Mouse (Mus musculus): Measurements from ENCODE around the gene Ap2a1. TPM values are rescaled to one million over a fixed set of nuclear protein-coding genes. Genes with fewer than 3 reads are reported as not detected.

Gene Ap2a1
- total RNA-seq, 1 experiment from 2014 or later = 115 TPM

- DNase-seq = no peak
These were observed 64.4 kb downstream of the Ap2a1 start for GRCm38 (mm10) chr7:44864595-44865542.

GRCm38 (mm10) chr7:44863982-44864494 lies 65.3 kb downstream of the Ap2a1 start:
- DNase-seq = no peak

- no peak for DNase-seq
These were observed 66.1 kb downstream of the Ap2a1 start for GRCm38 (mm10) chr7:44863210-44863609.

GRCm38 (mm10) chr7:44862434-44862833 lies 66.9 kb downstream of the Ap2a1 start:
- peak; percentile 28 for DNase-seq

GRCm38 (mm10) chr7:44861429-44861816 lies 67.9 kb downstream of the Ap2a1 start:
- DNase-seq = no peak

GRCm38 (mm10) chr7:44860576-44861428 lies 68.5 kb downstream of the Ap2a1 start:
- peak; percentile 79 for DNase-seq

GRCm38 (mm10) chr7:44859896-44860295 lies 69.4 kb downstream of the Ap2a1 start:
- no peak for DNase-seq

- DNase-seq = peak; percentile 32
These were observed 71.4 kb downstream of the Ap2a1 start for GRCm38 (mm10) chr7:44857905-44858304.

- DNase-seq = peak; percentile 83
These were observed 72.2 kb downstream of the Ap2a1 start, which contains the start of gene Pnkp for GRCm38 (mm10) chr7:44857042-44857552. Pnkp (plus strand) TSS chr7:44857139.

- DNase-seq = no peak
These were observed 72.9 kb downstream of the Ap2a1 start for GRCm38 (mm10) chr7:44856265-44856916.

GRCm38 (mm10) chr7:44855036-44855435 lies 74.3 kb downstream of the Ap2a1 start:
- no peak for DNase-seq

GRCm38 (mm10) chr7:44854356-44855031 lies 74.8 kb downstream of the Ap2a1 start:
- DNase-seq = peak; percentile 92

- peak; percentile 38 for DNase-seq
These were observed 75.5 kb downstream of the Ap2a1 start for GRCm38 (mm10) chr7:44853596-44854355.

GRCm38 (mm10) chr7:44853065-44853464 lies 76.2 kb downstream of the Ap2a1 start:
- no peak for DNase-seq

- DNase-seq = no peak
These were observed 76.9 kb downstream of the Ap2a1 start for GRCm38 (mm10) chr7:44852259-44853027.

GRCm38 (mm10) chr7:44851625-44852234 lies 77.6 kb downstream of the Ap2a1 start:
- DNase-seq = no peak

GRCm38 (mm10) chr7:44850789-44851624 lies 78.3 kb downstream of the Ap2a1 start:
- no peak for DNase-seq

Measured in adrenal gland, postnatal 25 days (tissue).